Mouse (Mus musculus) cerebellum, postnatal 10 days (tissue): ENCODE measurements around the gene Olfr656.

ENCODE experiments used
- DNase-seq, 2 experiments: peaks; one replicate each; pipeline ENCODE4 v3.0.0; 2021; ENCODE audit warnings: mixed read lengths in 2 of 2

The Olfr656 gene

GRCm38 (mm10) chr7:104613655-104614054 lies at the start of gene Olfr656:
Olfr656 (plus strand) TSS chr7:104613955.
- DNase-seq: no peak

- no peak for DNase-seq
Measured at GRCm38 (mm10) chr7:104577014-104577413, 36.7 kb upstream of the Olfr656 start, which contains the start of gene Olfr653. Olfr653 (plus strand) TSS chr7:104577314.

GRCm38 (mm10) chr7:104580846-104581245 lies 32.9 kb upstream of the Olfr656 start:
- no peak for DNase-seq

- no peak for DNase-seq
Measured at GRCm38 (mm10) chr7:104581429-104581828, 32.3 kb upstream of the Olfr656 start.

- DNase-seq: no peak
Measured at GRCm38 (mm10) chr7:104586725-104587124, 27.0 kb upstream of the Olfr656 start, which contains the start of gene Olfr654. Olfr654 (plus strand) TSS chr7:104587025.

- no peak for DNase-seq
Measured at GRCm38 (mm10) chr7:104588274-104588673, 25.5 kb upstream of the Olfr656 start.

- DNase-seq: no peak
Measured at GRCm38 (mm10) chr7:104601679-104602078, 12.1 kb upstream of the Olfr656 start, which contains the start of gene Olfr655. Olfr655 (minus strand) TSS chr7:104601779.

- DNase-seq: peak; percentile 2
Measured at GRCm38 (mm10) chr7:104603173-104603572, 10.6 kb upstream of the Olfr656 start.

GRCm38 (mm10) chr7:104604727-104605126 lies 9.0 kb upstream of the Olfr656 start:
- DNase-seq: no peak

GRCm38 (mm10) chr7:104624494-104624893 lies 10.7 kb downstream of the Olfr656 start, which contains the start of gene Olfr657:
Olfr657 (plus strand) TSS chr7:104624794.
- no peak for DNase-seq

- DNase-seq: peak; percentile 14 to 34
Measured at GRCm38 (mm10) chr7:104646841-104647482, 33.2 kb downstream of the Olfr656 start, which contains the start of gene Olfr658. Olfr658 (minus strand) TSS chr7:104647305.

- no peak for DNase-seq
Measured at GRCm38 (mm10) chr7:104666453-104666852, 52.7 kb downstream of the Olfr656 start, which contains the start of gene Olfr659. Olfr659 (plus strand) TSS chr7:104666753.
